Mouse (Mus musculus) liver, embryonic 15.5 days (tissue): ENCODE measurements at regions not wholly inside any gene's neighbourhood (a gene's known extent, or its start where the extent isn't known, plus 50 kb on each side); places are given as distances from the start of the nearest gene placed in this dataset.

Experiments
- ATAC-seq: fragments of 200-750 bp; cut with Nextera tagmentation; 2 replicates; pipeline ENCODE4 v1.8.0; 2017; ENCODE audit warnings: moderate number of reproducible peaks, mild to moderate bottlenecking, moderate library complexity; ENCODE audit not compliant: insufficient read depth
- H3K27ac ChIP-seq: fragments of 300-500 bp; sonication (generic); replicated peaks from 2 replicates; pipeline ENCODE4 v1.5.1; 2015; ENCODE audit warnings: mild to moderate bottlenecking, inconsistent platforms
- H3K27me3 ChIP-seq: fragments of 300-500 bp; sonication (generic); 2 replicates; pipeline ENCODE4 v1.6.1; 2015; ENCODE audit warnings: mild to moderate bottlenecking, inconsistent platforms
- H3K36me3 ChIP-seq: fragments of 300-500 bp; sonication (generic); replicated peaks from 2 replicates; pipeline ENCODE4 v1.6.1; 2015; ENCODE audit warnings: moderate library complexity, mild to moderate bottlenecking, inconsistent platforms
- H3K4me1 ChIP-seq: fragments of 300-500 bp; sonication (generic); replicated peaks from 2 replicates; pipeline ENCODE4 v1.6.1; 2015; ENCODE audit warnings: inconsistent platforms
- H3K4me2 ChIP-seq: fragments of 300-500 bp; sonication (generic); 2 replicates; pipeline ENCODE4 v1.6.1; 2015; ENCODE audit warnings: moderate library complexity, mild to moderate bottlenecking, inconsistent platforms
- H3K4me3 ChIP-seq: fragments of 300-500 bp; sonication (generic); replicated peaks from 2 replicates; pipeline ENCODE4 v1.5.1; 2015; ENCODE audit warnings: mild to moderate bottlenecking, inconsistent platforms
- H3K9ac ChIP-seq: fragments of 300-500 bp; sonication (generic); 2 replicates; pipeline ENCODE4 v1.6.1; 2015; ENCODE audit warnings: moderate library complexity, mild to moderate bottlenecking, inconsistent platforms
- H3K9me3 ChIP-seq: fragments of 300-500 bp; sonication (generic); replicated peaks from 2 replicates; pipeline ENCODE4 v1.6.1; 2016; ENCODE audit warnings: inconsistent platforms
- WGBS: fragments of 180-500 bp; shearing (Covaris S2); methylation state at CpG from one replicate; pipeline ENCODE4 v1.1.7; 2015; ENCODE audit warnings: mixed read lengths; ENCODE audit not compliant: insufficient replicate concordance; 5-methylcytosine and 5-hydroxymethylcytosine counted together

DNA sequence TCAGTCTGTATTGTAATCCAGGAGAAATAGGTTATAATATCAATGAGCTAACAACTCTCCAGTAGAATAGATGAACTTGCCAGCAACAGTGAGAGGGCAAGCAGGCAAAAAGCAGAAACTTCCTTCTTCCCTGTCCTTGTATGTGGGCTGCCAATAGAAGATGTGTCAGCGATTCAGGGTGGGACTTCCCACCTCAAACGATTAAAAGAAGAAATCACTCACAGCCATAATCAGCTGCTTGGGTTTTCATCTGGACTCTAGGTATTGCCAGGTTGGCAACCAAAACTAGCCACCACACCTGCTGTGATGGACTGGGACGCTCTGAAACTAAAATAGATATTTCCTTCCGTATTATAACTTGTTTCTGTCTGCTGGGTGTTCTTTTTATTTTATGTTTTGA is 133.2 kb upstream of the Map3k1 start:
- peaks cover 70% of the 10 kb centered on the region for H3K4me1 ChIP-seq
- H3K4me2 ChIP-seq: no peak overlapping the region
- H3K9me3 ChIP-seq: no peaks in the 10 kb centered on the region
- WGBS: 72% methylated on average over 4 of the region's 4 CpGs
- peak overlapping the region; percentile 93 for H3K27ac ChIP-seq
- ATAC-seq: no peak
- no peak overlapping the region for H3K9ac ChIP-seq
- 0 out of 2 replicates have a peak, but pooled peaks cover 4% of the 10 kb centered on the region for H3K27me3 ChIP-seq
- H3K4me3 ChIP-seq: no peak overlapping the region
- no peaks in the 10 kb centered on the region for H3K36me3 ChIP-seq

DNA sequence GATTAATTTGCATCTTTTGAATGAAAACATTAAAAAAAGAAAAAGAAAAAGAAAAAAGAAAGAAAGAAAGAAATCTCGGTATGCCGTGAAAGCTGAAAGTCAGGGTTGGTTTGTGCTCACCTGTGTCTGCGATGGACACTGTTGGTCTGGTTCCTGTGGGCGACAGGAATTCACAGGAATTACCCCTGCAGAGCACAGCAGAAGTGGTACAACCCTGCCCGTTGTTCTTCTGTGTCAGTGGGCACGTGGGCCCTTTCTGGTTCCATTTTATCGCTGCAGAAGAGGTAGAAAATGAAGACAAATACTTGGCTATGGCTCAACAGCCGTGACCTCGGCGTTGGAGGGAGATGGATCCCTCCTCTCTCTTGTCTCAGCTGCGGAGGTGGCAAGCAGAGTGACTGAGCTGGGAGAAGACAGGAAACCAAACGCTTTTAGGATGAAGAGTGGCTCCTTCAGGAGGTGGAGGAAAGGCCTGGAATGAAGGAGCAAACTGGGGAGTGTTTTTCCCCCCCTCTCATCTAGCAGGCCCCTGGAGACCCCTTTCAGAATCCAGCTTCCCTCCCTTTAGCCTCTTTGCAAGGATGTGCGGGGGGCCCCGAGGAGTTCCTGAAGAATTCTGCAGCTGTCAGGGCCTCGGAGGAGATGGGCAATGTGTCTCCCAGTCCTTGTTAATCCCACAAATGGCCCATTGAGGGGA is 134.7 kb upstream of the Map3k1 start:
- no peaks in the 10 kb centered on the region for H3K9me3 ChIP-seq
- no peak overlapping the region for H3K9ac ChIP-seq
- WGBS: 68% methylated on average over 15 of the region's 15 CpGs
- 0 out of 2 replicates have a peak, but pooled peaks cover 4% of the 10 kb centered on the region for H3K27me3 ChIP-seq
- peaks cover 62% of the 10 kb centered on the region for H3K4me1 ChIP-seq
- H3K27ac ChIP-seq: peak overlapping the region; percentile 26; the same call in 1 of the 2 replicates
- ATAC-seq: no peak
- no peak overlapping the region for H3K4me3 ChIP-seq
- no peak overlapping the region for H3K4me2 ChIP-seq
- H3K36me3 ChIP-seq: no peaks in the 10 kb centered on the region

DNA sequence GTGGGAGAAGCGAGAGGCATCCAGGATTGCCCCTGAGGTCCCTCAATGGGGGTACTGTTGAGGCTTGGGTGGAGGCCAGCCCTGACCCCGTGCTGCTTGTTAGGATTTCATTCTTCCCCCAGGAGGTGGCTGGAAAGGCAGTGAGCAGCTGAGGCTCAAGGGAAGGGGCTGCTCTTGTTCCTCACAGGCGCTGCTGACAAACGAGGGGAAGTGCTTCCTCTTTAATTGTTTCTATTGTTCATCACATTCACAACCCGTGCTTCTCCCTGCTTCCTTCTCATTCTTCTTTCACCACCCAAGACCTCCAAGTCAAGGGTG is 135.3 kb upstream of the Map3k1 start:
- no peak overlapping the region for H3K4me3 ChIP-seq
- no peak for ATAC-seq
- peaks cover 62% of the 10 kb centered on the region for H3K4me1 ChIP-seq
- no peak overlapping the region for H3K4me2 ChIP-seq
- no peak overlapping the region for H3K27ac ChIP-seq
- H3K9ac ChIP-seq: no peak overlapping the region
- no peaks in the 10 kb centered on the region for H3K36me3 ChIP-seq
- H3K27me3 ChIP-seq: 0 out of 2 replicates have a peak, but pooled peaks cover 4% of the 10 kb centered on the region
- WGBS: 17% methylated on average over 5 of the region's 5 CpGs
- H3K9me3 ChIP-seq: no peaks in the 10 kb centered on the region

DNA sequence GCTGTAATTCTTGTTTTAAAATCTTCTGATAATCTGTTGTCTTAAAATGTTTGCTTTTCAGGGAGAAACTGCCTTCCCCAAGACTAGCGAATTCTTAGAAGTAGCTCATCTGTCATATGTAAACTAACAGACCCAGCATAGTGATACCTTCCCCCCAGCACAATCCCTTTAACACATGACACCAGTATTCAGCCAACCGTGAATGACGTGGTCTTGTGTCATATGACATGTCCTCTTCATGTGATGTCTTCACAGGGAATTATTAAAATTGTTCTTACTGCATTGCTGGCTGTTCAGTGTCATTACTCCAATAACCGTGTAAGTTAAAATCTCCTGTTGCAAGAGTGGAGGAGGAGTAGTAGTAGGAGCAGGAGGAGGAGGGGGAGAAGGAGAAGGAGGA is 137.5 kb upstream of the Map3k1 start:
- H3K4me2 ChIP-seq: no peak overlapping the region
- H3K9me3 ChIP-seq: no peaks in the 10 kb centered on the region
- no peak overlapping the region for H3K4me3 ChIP-seq
- no peak for ATAC-seq
- no peaks in the 10 kb centered on the region for H3K36me3 ChIP-seq
- H3K4me1 ChIP-seq: peaks cover 44% of the 10 kb centered on the region
- no peak overlapping the region for H3K9ac ChIP-seq
- H3K27me3 ChIP-seq: peaks cover 7% of the 10 kb centered on the region; the same call in 1 of the 2 replicates
- no peak overlapping the region for H3K27ac ChIP-seq
- 70% methylated on average over 4 of the region's 4 CpGs for WGBS

DNA sequence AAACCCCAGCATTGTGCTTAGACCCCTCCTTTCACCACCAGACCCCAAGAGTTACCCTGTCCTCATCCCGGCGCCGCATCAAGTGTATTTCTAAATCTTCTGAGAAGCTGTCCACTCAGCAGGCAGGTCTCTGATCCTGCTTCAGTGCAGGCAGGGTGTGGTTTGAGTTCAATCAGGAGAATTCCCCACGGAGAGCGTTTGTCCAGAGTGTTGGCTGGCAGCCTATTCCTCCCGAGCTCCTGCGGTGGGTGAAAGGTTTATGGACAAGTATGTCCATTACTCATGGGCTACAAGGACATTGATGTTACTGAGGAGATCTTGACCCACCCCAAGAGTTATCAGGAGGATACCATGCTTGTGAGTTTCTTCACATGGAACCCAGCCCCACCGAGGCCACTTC is 138.0 kb upstream of the Map3k1 start:
- 87% methylated on average over 8 of the region's 8 CpGs for WGBS
- Histone ChIP-seq H3K4me1 (peaks cover 38% of the 10 kb centered on the region), H3K9me3 (no peaks in the 10 kb centered on the region), H3K36me3 (no peaks in the 10 kb centered on the region), H3K27me3 (peaks cover 8% of the 10 kb centered on the region; the same call in 1 of the 2 replicates), H3K27ac (no peak overlapping the region), H3K4me3 (no peak overlapping the region), H3K9ac (no peak overlapping the region), H3K4me2 (no peak overlapping the region)
- no peak for ATAC-seq

DNA sequence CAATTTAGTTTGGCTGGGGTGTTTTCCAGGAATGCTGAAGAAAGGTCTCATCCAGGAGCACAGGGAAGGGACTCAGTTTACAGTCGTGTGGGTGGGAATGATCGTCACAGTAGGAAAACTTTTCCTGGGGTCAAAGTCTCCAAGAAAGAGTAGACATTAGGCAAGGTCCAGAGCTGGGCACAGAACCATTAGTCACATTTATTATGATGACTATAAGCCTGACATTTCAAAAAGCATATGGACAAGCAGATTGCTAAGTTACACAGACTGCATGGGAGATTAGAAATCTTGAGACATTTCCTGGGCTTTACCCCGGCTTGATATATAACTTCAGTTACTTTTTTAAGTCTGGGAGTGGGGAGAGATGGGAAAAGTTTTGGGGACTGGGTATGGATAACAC is 139.6 kb upstream of the Map3k1 start:
- no peaks in the 10 kb centered on the region for H3K9me3 ChIP-seq
- H3K36me3 ChIP-seq: no peaks in the 10 kb centered on the region
- WGBS: 58% methylated on average over 3 of the region's 3 CpGs
- H3K27ac ChIP-seq: no peak overlapping the region
- H3K4me3 ChIP-seq: no peak overlapping the region
- H3K27me3 ChIP-seq: peaks cover 8% of the 10 kb centered on the region; the same call in 1 of the 2 replicates
- ATAC-seq: no peak
- H3K4me1 ChIP-seq: peaks cover 38% of the 10 kb centered on the region
- no peak overlapping the region for H3K9ac ChIP-seq
- no peak overlapping the region for H3K4me2 ChIP-seq

DNA sequence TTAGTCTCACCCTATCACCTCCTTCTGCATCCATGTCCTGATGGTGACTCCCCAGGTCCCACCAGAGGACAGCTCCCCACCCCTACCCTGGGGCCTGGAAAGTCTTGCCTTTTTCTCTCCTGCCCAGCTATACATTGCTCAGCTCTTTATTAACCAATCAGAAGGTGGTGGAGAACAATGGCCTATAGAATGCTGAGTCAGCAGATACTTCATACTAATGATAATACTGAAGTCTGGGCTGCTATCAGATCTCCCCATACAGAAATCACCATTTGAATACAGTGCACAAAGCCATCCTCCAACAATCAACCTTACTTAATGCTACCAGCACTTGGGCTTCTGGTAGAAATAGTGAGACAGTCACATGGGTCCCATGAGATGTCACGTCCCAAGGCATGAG is 141.2 kb upstream of the Map3k1 start:
- Histone ChIP-seq H3K9ac (no peak overlapping the region), H3K9me3 (no peaks in the 10 kb centered on the region), H3K4me3 (no peak overlapping the region), H3K36me3 (no peaks in the 10 kb centered on the region), H3K27ac (no peak overlapping the region), H3K4me2 (no peak overlapping the region), H3K4me1 (peaks cover 40% of the 10 kb centered on the region), H3K27me3 (peaks cover 11% of the 10 kb centered on the region; the same call in 1 of the 2 replicates)
- 93% methylated on average over 1 of the region's 1 CpGs for WGBS
- no peak for ATAC-seq

DNA sequence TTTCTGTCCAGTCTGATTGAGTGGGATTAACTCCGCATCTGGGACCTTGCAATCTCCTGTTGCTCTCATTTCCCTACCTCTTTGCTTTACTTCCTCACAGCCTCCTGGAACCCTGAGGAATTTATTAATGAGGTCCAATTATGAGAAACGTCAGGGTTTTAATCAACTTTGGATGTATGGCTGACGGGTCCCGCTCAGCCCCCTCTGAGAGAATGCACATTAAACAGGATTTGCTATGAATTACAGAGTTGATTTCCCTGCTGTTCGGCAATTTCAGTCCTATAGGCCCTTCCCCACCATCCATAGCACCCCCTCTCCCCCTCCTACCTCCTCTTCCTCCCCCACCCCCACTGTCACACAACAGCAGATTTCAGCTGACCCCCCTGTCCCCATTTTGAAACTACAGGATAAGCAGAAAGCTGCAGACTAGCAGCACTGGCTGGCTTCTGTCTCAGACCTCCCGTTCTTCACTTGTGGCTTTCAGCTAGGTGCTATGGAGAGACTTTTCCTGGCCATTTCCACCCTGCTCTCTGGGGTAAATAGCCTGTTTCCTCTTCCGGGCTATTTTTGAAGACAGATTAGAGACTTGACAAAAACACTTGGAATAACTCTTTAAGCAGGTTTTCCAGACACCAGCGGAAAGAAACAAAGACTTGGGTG is 145.2 kb upstream of the Map3k1 start:
- H3K36me3 ChIP-seq: no peaks in the 10 kb centered on the region
- H3K27me3 ChIP-seq: peaks cover 11% of the 10 kb centered on the region; the same call in 1 of the 2 replicates
- H3K4me1 ChIP-seq: peaks cover 64% of the 10 kb centered on the region
- no peak overlapping the region for H3K9ac ChIP-seq
- no peak overlapping the region for H3K27ac ChIP-seq
- ATAC-seq: no peak
- H3K4me3 ChIP-seq: no peak overlapping the region
- no peaks in the 10 kb centered on the region for H3K9me3 ChIP-seq
- whole genome bisulfite sequencing: 56% methylated on average over 8 of the region's 8 CpGs
- H3K4me2 ChIP-seq: no peak overlapping the region

DNA sequence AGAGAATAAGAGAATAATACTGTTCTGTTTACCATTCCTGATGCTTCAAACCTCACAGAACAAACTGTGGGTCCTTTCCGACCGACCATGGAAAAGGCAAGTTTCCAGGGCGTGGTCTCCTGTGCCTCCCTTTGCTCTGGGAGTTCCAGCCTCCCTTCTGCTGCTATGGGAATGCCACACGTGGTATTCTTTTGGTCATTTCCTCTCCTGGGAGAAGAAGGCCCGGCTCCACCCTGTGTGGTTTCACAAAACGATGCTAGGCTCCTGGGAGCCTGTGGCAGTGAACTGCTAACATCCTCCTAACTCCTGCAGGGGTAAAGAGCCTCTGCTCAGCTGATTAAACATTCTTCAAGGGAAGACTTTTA is 145.7 kb upstream of the Map3k1 start:
- Histone ChIP-seq H3K9me3 (no peaks in the 10 kb centered on the region), H3K4me3 (no peak overlapping the region), H3K4me2 (no peak overlapping the region), H3K36me3 (no peaks in the 10 kb centered on the region), H3K27me3 (peaks cover 11% of the 10 kb centered on the region; the same call in 1 of the 2 replicates), H3K27ac (no peak overlapping the region), H3K9ac (no peak overlapping the region), H3K4me1 (peaks cover 60% of the 10 kb centered on the region)
- ATAC-seq: no peak
- 19% methylated on average over 6 of the region's 6 CpGs for WGBS

DNA sequence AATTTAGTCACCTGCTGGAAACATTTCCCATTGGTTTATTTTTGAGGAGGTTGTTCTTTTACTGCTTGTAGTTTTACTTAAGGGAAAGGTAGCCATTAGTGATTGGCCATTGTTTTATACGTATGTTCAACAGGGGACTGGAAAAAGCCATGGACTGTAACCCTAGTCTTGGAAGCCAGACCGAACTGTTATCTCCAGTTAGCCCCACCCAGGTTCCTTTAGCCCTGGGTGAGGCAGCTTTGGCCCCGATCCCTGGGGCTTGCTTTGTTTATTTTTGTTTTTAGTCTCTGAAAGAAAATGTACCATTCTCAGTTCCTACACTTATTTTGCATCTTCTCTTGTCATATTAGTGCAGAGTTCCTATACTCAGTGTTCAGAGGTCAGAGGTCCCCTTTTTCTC is 148.3 kb upstream of the Map3k1 start:
- Histone ChIP-seq H3K4me2 (peak overlapping the region; percentile 46), H3K27ac (peak overlapping the region; percentile 31), H3K9me3 (no peaks in the 10 kb centered on the region), H3K4me1 (peaks cover 60% of the 10 kb centered on the region), H3K9ac (0 out of 2 replicates have a peak overlapping the region, but pooled peaks have one; percentile 3), H3K36me3 (no peaks in the 10 kb centered on the region), H3K27me3 (0 out of 2 replicates have a peak, but pooled peaks cover 7% of the 10 kb centered on the region), H3K4me3 (no peak overlapping the region)
- 20% methylated on average over 3 of the region's 3 CpGs for WGBS
- ATAC-seq: peak; percentile 82

DNA sequence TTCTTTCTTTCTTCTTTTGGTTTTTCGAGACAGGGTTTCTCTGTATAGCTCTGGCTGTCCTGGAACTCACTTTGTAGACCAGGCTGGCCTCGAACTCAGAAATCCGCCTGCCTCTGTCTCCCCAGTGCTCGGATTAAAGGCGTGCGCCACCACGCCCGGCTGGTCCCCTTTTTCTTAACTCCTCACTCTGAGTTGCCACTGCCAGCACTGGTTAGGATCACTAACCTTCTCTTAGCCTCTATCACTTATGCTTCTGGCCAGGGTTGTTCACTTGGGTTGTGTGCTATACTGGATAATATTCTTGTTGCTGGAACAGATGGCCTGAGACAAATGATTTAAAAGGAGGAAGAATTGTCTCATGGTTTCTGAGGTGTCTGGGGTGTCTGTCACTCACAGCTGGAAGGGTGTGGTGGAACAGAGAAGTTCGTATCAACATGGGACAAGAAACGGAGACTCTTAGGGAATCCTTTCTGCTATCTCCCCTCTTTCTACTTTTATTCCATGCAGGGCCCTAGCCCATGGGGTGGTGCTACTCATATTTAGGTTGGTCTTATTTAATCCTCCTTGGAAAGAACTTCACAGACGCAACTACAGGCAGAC is 149.0 kb upstream of the Map3k1 start:
- Histone ChIP-seq H3K9me3 (no peaks in the 10 kb centered on the region), H3K4me3 (no peak overlapping the region), H3K9ac (peak overlapping the region; percentile 12; the same call in 1 of the 2 replicates), H3K4me1 (peaks cover 58% of the 10 kb centered on the region), H3K36me3 (no peaks in the 10 kb centered on the region), H3K4me2 (peak overlapping the region; percentile 26), H3K27me3 (0 out of 2 replicates have a peak, but pooled peaks cover 7% of the 10 kb centered on the region), H3K27ac (peak overlapping the region; percentile 84)
- WGBS: 60% methylated on average over 11 of the region's 11 CpGs
- peak; percentile 83 for ATAC-seq
